Mouse (Mus musculus) heart, adult 2 months (tissue): ENCODE results near the gene Lima1. TPM values are rescaled to one million over a fixed set of nuclear protein-coding genes. Genes with fewer than 3 reads are reported as not detected.
"Not testable (repeated sequence)": the region's sequence is repeated elsewhere in the genome, so short reads cannot be mapped to it uniquely, and the experiment has no call there.

Source experiments
- DNase-seq, 2 experiments: peaks; one replicate each; pipeline ENCODE4 v3.0.0; 2021
- H3K27ac ChIP-seq: fragments of 200-600 bp; 2 replicates; pipeline ENCODE4 v1.8.1; 2022
- H3K27me3 ChIP-seq: fragments of 200-500 bp; 2 replicates; pipeline ENCODE4 v1.6.1; 2012; ENCODE audit warnings: mild to moderate bottlenecking, low read length, inconsistent platforms, mixed read lengths; ENCODE audit not compliant: control insufficient read depth, insufficient read depth
- H3K36me3 ChIP-seq: fragments of 200-500 bp; 2 replicates; pipeline ENCODE4 v1.6.1; 2012; ENCODE audit warnings: low read length, inconsistent platforms; ENCODE audit not compliant: control insufficient read depth, insufficient read depth
- H3K4me1 ChIP-seq: fragments of 200-500 bp; 2 replicates; pipeline ENCODE4 v1.6.1; 2011; ENCODE audit warnings: low read length; ENCODE audit not compliant: control insufficient read depth, insufficient read depth
- H3K4me3 ChIP-seq: fragments of 200-600 bp; 2 replicates; pipeline ENCODE4 v1.8.1; 2022
- H3K79me2 ChIP-seq: fragments of 200-500 bp; replicated peaks from 2 replicates; pipeline ENCODE4 v1.6.1; 2012; ENCODE audit warnings: mild to moderate bottlenecking, inconsistent platforms, low read length, moderate library complexity, mixed read lengths; ENCODE audit not compliant: control insufficient read depth, insufficient read depth
- H3K9ac ChIP-seq: fragments of 200-500 bp; 2 replicates; pipeline ENCODE4 v1.6.1; 2012; ENCODE audit warnings: low read depth, mild to moderate bottlenecking, control low read depth, inconsistent platforms, low read length, mixed read lengths
- CTCF ChIP-seq: fragments of 200-600 bp; IDR thresholded peaks from 2 replicates; pipeline ENCODE4 v1.8.1; 2022; ENCODE audit warnings: antibody characterized with exemption, mild to moderate bottlenecking, moderate library complexity
- EP300 ChIP-seq: fragments of 200-500 bp; IDR thresholded peaks from 2 replicates; pipeline ENCODE4 v1.6.1; 2011; ENCODE audit warnings: low read depth, low read length, control low read depth; ENCODE audit not compliant: insufficient read depth
- POLR2A ChIP-seq: fragments of 200-500 bp; IDR thresholded peaks from 2 replicates; pipeline ENCODE4 v1.6.1; 2011; ENCODE audit warnings: mild to moderate bottlenecking, low read depth, low read length, control low read depth; ENCODE audit not compliant: insufficient read depth
- WGBS: fragments of 180-500 bp; shearing (Covaris S2); methylation state at CpG from one replicate; pipeline ENCODE4 v1.1.7; 2018; 5-methylcytosine and 5-hydroxymethylcytosine counted together
- intact Hi-C: fragments of 180-260 bp; cut with DNase I; formaldehyde crosslinking; loops from one replicate; pipeline ENCODE4 v1.15.1; 2025
- polyA plus RNA-seq: library from polyadenylated mRNA; depleted of rRNA; stranded (reverse); fragments of >200 nt; gene quantifications from 2 replicates; pipeline ENCODE4 v1.2.3, GENCODE M21; 2012
- total RNA-seq, 2 experiments: library from RNA; stranded (reverse); gene quantifications; 2 replicates each; pipeline ENCODE4 v1.2.3; 2021

Lima1 gene
- total and polyA plus RNA-seq, 3 experiments: 8.8 to 16.7 (median 15.7) TPM

DNA sequence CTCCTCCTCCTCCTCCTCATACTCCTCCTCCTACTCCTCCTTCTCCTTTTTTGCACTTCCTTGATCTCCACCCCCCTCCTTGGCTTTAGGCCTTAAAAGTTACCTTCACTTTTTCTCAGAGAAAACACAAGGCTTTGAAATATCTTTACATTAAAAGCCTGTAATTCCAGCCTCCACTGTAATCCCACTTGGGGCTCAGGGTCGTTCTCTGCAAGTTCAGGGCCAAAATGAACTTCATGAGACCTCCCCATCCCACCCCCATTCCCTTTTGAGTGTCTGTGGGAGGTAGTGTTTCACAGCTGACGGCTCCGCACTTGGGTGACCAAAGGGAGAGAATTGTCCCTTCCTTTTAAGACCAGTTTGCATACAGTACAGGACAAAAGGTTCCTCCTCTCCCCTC, 102.3 kb downstream of the Lima1 start:
- Histone ChIP-seq H3K36me3 (no peaks in the 10 kb centered on the region), H3K4me1 (no peaks in the 10 kb centered on the region; the same call in 1 of the 2 replicates), H3K9ac (no peak overlapping the region), H3K27ac (no peak overlapping the region), H3K79me2 (no peaks in the 10 kb centered on the region), H3K27me3 (no peaks in the 10 kb centered on the region), H3K4me3 (no peak overlapping the region)
- intact Hi-C loops: loop anchor here (2.0 kb wide), 1 partner anchor 48 kb away; the partner anchor contains the start of gene Cox14
- TF ChIP-seq CTCF (no peak), EP300 (no peak), POLR2A (no peak)
- WGBS: 50% methylated on average over 3 of the region's 3 CpGs
- DNase-seq: no peak

DNA sequence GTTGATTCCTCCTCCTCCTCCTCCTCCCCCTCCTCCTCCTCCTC, 102.6 kb downstream of the Lima1 start, which contains the start of gene Cers5:
Gene Cers5 (minus strand): TSS at position 5 of the 44 bp plus-strand sequence.
- intact Hi-C loops: loop anchor here (2.0 kb wide), 1 partner anchor 48 kb away; the partner anchor contains the start of gene Cox14
- not testable (repeated sequence) for H3K36me3 ChIP-seq, H3K4me1 ChIP-seq, H3K79me2 ChIP-seq, DNase-seq, H3K27me3 ChIP-seq
- Histone ChIP-seq H3K9ac (peak within 1 kb of the TSS; percentile 91), H3K4me3 (peak within 1 kb of the TSS; percentile 68), H3K27ac (peak within 1 kb of the TSS; percentile 87)

DNA sequence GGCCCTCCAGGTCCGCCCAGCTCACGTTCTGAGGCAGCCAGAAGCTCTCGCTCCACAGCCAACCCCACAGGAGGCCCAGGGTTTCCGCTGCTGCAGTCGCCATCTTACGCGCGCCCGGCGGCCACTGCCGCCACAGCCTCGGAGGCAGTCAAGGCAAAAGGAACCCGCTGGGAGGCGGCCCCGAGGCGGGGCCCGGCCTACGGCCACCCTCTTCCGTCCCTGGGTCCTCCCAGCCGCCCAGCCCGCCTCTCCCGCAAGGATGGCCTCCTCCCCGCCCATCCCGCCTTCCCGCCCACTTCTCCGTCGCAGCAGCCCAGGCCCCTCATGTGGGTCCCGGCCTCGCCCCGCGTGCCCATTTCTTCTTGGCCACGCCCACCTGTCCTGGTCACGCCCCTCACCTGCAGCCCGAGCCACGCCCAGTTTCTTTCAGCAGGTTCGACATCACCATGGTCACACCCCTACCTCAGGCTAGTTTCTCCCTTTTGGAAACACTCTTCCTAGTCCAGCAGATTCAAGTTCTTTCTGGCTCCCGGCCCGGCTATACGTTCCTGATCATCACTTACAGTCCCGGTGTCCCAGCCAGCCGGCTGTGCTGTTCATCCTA, 102.9 kb downstream of the Lima1 start:
- peak; percentile 93 to 94 for DNase-seq
- Histone ChIP-seq H3K9ac (peak overlapping the region; percentile 91), H3K4me3 (peak overlapping the region; percentile 68), H3K27ac (peak overlapping the region; percentile 87), H3K27me3 (no peaks in the 10 kb centered on the region), H3K79me2 (0 out of 2 replicates have a peak, but pooled peaks cover 3% of the 10 kb centered on the region), H3K4me1 (peaks cover 2% of the 10 kb centered on the region), H3K36me3 (no peaks in the 10 kb centered on the region)
- intact Hi-C loops: loop anchor here (2.0 kb wide), 1 partner anchor 48 kb away; the partner anchor contains the start of gene Cox14
- WGBS: 1% methylated on average over 41 of the region's 41 CpGs
- TF ChIP-seq POLR2A: peak; percentile 89
- no peak for TF ChIP-seq EP300
- TF ChIP-seq CTCF: peak; percentile 57

DNA sequence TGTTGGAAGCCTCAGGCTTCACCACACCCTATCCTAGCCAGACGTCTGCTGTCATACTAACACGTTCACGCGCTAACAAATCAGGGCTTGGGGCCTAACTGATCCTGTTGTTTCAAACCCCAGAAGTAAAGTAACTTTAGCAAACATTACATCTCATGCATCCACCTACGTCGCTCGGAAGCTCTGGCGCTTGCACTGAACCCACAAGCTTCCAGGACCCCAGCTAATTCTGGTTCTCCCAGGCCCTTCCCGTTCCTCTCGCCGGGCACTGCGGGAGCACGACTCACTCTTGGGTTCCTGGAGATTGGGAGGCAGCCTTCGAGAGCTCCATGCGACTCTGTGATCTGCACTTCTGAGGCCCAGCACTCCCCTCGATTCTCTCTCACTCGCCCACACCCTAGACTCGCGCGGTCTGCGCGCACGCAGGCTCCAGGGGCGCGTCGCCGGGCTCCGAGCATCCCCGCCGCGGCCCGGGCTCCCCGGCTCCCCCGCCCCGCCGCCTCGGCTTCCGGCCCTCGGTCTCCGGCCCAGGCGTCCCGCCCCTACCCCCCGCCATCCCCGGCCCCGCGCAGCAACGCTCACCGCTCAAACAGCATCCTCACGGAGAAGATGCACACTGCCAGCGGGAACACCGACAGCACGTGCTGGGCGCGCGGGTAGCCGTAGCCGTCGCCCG, 103.5 kb downstream of the Lima1 start:
- WGBS: under 1% methylated on average over 59 of the region's 59 CpGs
- Histone ChIP-seq H3K36me3 (no peaks in the 10 kb centered on the region; the same call in 1 of the 2 replicates), H3K79me2 (peaks cover 5% of the 10 kb centered on the region), H3K9ac (peak overlapping the region; percentile 91), H3K27ac (peak overlapping the region; percentile 87), H3K4me1 (peaks cover 2% of the 10 kb centered on the region), H3K27me3 (no peaks in the 10 kb centered on the region), H3K4me3 (peak overlapping the region; percentile 68)
- TF ChIP-seq POLR2A: no peak
- TF ChIP-seq EP300: no peak
- TF ChIP-seq CTCF: no peak
- intact Hi-C loops: loop anchor here (2.0 kb wide), 1 partner anchor 47 kb away; the partner anchor contains the start of gene Cox14
- no peak for DNase-seq

DNA sequence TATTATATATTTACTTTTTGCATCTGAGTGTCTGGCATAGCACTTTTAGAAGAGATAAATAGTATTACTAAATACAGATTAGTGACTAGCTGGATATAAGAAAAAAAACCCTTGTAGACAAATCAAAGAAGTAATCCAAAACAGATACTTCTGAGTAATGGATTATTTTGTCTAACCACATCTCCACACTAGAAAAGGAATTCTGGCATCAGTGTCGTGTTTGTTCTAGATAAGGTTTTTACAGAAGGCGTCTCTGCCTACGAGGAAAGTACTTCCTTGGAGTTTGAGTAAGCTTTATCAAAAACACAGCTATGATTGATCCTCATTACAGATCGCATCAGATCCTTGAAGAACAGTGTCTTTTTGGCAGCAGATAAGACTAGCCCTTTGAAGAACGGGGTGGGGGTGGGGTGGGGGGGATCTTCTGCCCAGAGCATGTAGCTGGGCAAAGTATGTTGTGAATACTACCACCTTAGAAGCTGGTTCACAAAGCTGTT, 104.2 kb downstream of the Lima1 start:
- H3K36me3 ChIP-seq: no peaks in the 10 kb centered on the region; the same call in 1 of the 2 replicates
- peak overlapping the region; percentile 87 for H3K27ac ChIP-seq
- H3K9ac ChIP-seq: peak overlapping the region; percentile 91
- TF ChIP-seq EP300 (no peak), CTCF (no peak), POLR2A (no peak)
- DNase-seq: no peak
- intact Hi-C loops: no loop called here
- WGBS: 29% methylated on average over 5 of the region's 5 CpGs
- H3K27me3 ChIP-seq: no peaks in the 10 kb centered on the region
- peaks cover 2% of the 10 kb centered on the region for H3K4me1 ChIP-seq
- H3K79me2 ChIP-seq: peaks cover 6% of the 10 kb centered on the region
- peak overlapping the region; percentile 68 for H3K4me3 ChIP-seq

DNA sequence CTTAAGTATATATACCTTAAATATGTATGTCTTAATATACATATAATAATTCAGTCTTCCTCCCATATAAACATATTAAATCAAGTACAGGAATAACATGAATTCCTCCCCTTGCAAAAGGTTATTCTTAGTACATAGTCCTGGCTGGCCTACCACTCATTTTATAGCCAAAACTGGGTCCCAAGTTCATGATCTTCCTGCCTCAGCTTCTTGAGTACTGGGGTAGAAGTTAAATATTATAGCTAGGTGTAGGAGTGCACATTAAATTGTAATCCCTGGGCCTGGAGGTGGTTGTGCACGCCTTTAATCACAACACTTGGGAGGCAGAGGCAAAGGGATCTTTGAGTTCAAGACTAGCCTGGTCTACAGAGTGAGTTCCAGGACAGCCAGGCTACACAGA, 106.5 kb downstream of the Lima1 start:
- Histone ChIP-seq H3K27me3 (no peaks in the 10 kb centered on the region), H3K9ac (no peak overlapping the region), H3K79me2 (peaks cover 8% of the 10 kb centered on the region), H3K4me3 (no peak overlapping the region), H3K36me3 (no peaks in the 10 kb centered on the region; the same call in 1 of the 2 replicates), H3K27ac (no peak overlapping the region), H3K4me1 (peaks cover 2% of the 10 kb centered on the region)
- intact Hi-C loops: no loop called here
- DNase-seq: no peak
- TF ChIP-seq EP300: no peak
- no peak for TF ChIP-seq POLR2A
- WGBS: 94% methylated on average over 1 of the region's 1 CpGs
